Mouse (Mus musculus) liver, adult 2 months (tissue): ENCODE results near the gene Mfsd13b. TPM values are rescaled to one million over a fixed set of nuclear protein-coding genes. Genes with fewer than 3 reads are reported as not detected.
"Not testable (repeated sequence)": the region's sequence is repeated elsewhere in the genome, so short reads cannot be mapped to it uniquely, and the experiment has no call there.

ENCODE experiments used
- DNase-seq: peaks from one replicate; pipeline ENCODE4 v3.0.0-alpha.2; 2011; ENCODE audit warnings: low read depth, low spot score; ENCODE audit errors: extremely low read depth
- H3K27ac ChIP-seq: fragments of 200-500 bp; replicated peaks from 2 replicates; pipeline ENCODE4 v1.5.1; 2012; ENCODE audit warnings: low read depth, mild to moderate bottlenecking, control low read depth, inconsistent platforms, low read length; ENCODE audit not compliant: insufficient read depth
- H3K27me3 ChIP-seq: fragments of 200-500 bp; 2 replicates; pipeline ENCODE4 v1.6.1; 2012; ENCODE audit warnings: mild to moderate bottlenecking, moderate library complexity, low read length, inconsistent platforms; ENCODE audit not compliant: control insufficient read depth, insufficient read depth
- H3K36me3 ChIP-seq: fragments of 200-500 bp; 2 replicates; pipeline ENCODE4 v1.6.1; 2012; ENCODE audit warnings: low read length, inconsistent platforms; ENCODE audit not compliant: control insufficient read depth, insufficient read depth
- H3K4me1 ChIP-seq: fragments of 200-500 bp; 2 replicates; pipeline ENCODE4 v1.6.1; 2011; ENCODE audit warnings: low read length; ENCODE audit not compliant: control insufficient read depth, insufficient read depth
- H3K4me3 ChIP-seq: fragments of 200-500 bp; 2 replicates; pipeline ENCODE4 v1.5.1; 2011; ENCODE audit warnings: low read depth, mild to moderate bottlenecking, control low read depth, low read length, moderate library complexity; ENCODE audit not compliant: insufficient read depth
- H3K79me2 ChIP-seq: fragments of 200-500 bp; 2 replicates; pipeline ENCODE4 v1.6.1; 2012; ENCODE audit warnings: inconsistent platforms, mild to moderate bottlenecking, low read length, moderate library complexity; ENCODE audit not compliant: control insufficient read depth, insufficient read depth
- H3K9ac ChIP-seq: fragments of 200-500 bp; 2 replicates; pipeline ENCODE4 v1.6.1; 2012; ENCODE audit warnings: low read depth, mild to moderate bottlenecking, control low read depth, inconsistent platforms, low read length
- CTCF ChIP-seq: fragments of 200-500 bp; IDR thresholded peaks from 2 replicates; pipeline ENCODE4 v1.5.1; 2011; ENCODE audit warnings: low read depth, low read length, control low read depth
- POLR2A ChIP-seq: fragments of 200-500 bp; IDR thresholded peaks from 2 replicates; pipeline ENCODE4 v1.6.1; 2011; ENCODE audit warnings: low read length, control low read depth; ENCODE audit not compliant: insufficient read depth; ENCODE audit errors: extremely low read depth
- WGBS: fragments of 180-500 bp; shearing (Covaris S2); methylation state at CpG from one replicate; pipeline ENCODE4 v1.1.7; 2018; 5-methylcytosine and 5-hydroxymethylcytosine counted together
- polyA plus RNA-seq: library from polyadenylated mRNA; depleted of rRNA; stranded (reverse); fragments of >200 nt; gene quantifications from 2 replicates; pipeline ENCODE4 v1.2.3, GENCODE M21; 2012
- total RNA-seq: library from RNA; depleted of rRNA; stranded (reverse); fragments of >200 nt; gene quantifications from 2 replicates; pipeline ENCODE4 v1.2.3, GENCODE M21; 2014

Gene Mfsd13b
- total and polyA plus RNA-seq, 2 experiments: not detected

GRCm38 (mm10) chr7:120960601-120961000 lies 21.7 kb upstream of the Mfsd13b start:
- no peaks in the 10 kb centered on the region for H3K27me3 ChIP-seq
- H3K79me2 ChIP-seq: no peaks in the 10 kb centered on the region
- WGBS: 84% methylated on average over 6 of the region's 6 CpGs
- H3K27ac ChIP-seq: no peak overlapping the region
- TF ChIP-seq POLR2A (no peak), CTCF (peak; percentile 16; the same call in 1 of the 2 replicates)
- no peaks in the 10 kb centered on the region for H3K36me3 ChIP-seq
- no peak overlapping the region for H3K9ac ChIP-seq
- H3K4me1 ChIP-seq: no peaks in the 10 kb centered on the region
- no peak for DNase-seq
- H3K4me3 ChIP-seq: no peak overlapping the region

GRCm38 (mm10) chr7:120961893-120962292 lies 20.4 kb upstream of the Mfsd13b start:
- Histone ChIP-seq H3K9ac (no peak overlapping the region), H3K36me3 (no peaks in the 10 kb centered on the region), H3K27me3 (no peaks in the 10 kb centered on the region), H3K27ac (no peak overlapping the region), H3K4me3 (no peak overlapping the region), H3K4me1 (no peaks in the 10 kb centered on the region), H3K79me2 (no peaks in the 10 kb centered on the region)
- 61% methylated on average over 3 of the region's 3 CpGs for WGBS
- TF ChIP-seq POLR2A: no peak
- no peak for TF ChIP-seq CTCF
- peak; percentile 23 for DNase-seq

GRCm38 (mm10) chr7:120963126-120963525 lies 19.2 kb upstream of the Mfsd13b start:
- no peak overlapping the region for H3K27ac ChIP-seq
- no peaks in the 10 kb centered on the region for H3K79me2 ChIP-seq
- no peak overlapping the region for H3K9ac ChIP-seq
- TF ChIP-seq CTCF: no peak
- TF ChIP-seq POLR2A: no peak
- no peak for DNase-seq
- H3K4me1 ChIP-seq: no peaks in the 10 kb centered on the region
- H3K4me3 ChIP-seq: no peak overlapping the region
- no peaks in the 10 kb centered on the region for H3K27me3 ChIP-seq
- 84% methylated on average over 5 of the region's 5 CpGs for WGBS
- no peaks in the 10 kb centered on the region for H3K36me3 ChIP-seq

- DNase-seq: no peak
- Histone ChIP-seq H3K27ac (no peak overlapping the region), H3K27me3 (no peaks in the 10 kb centered on the region), H3K79me2 (no peaks in the 10 kb centered on the region), H3K4me3 (no peak overlapping the region), H3K9ac (no peak overlapping the region), H3K36me3 (no peaks in the 10 kb centered on the region), H3K4me1 (no peaks in the 10 kb centered on the region)
- 56% methylated on average over 7 of the region's 7 CpGs for WGBS
- TF ChIP-seq POLR2A (no peak), CTCF (no peak)
Measured at GRCm38 (mm10) chr7:120969221-120969620, 13.1 kb upstream of the Mfsd13b start.

GRCm38 (mm10) chr7:120970112-120970511 lies 12.2 kb upstream of the Mfsd13b start:
- no peaks in the 10 kb centered on the region; the same call in 1 of the 2 replicates for H3K79me2 ChIP-seq
- no peaks in the 10 kb centered on the region for H3K36me3 ChIP-seq
- WGBS: 82% methylated on average over 5 of the region's 5 CpGs
- TF ChIP-seq POLR2A (no peak), CTCF (no peak)
- H3K27me3 ChIP-seq: no peaks in the 10 kb centered on the region
- no peak overlapping the region for H3K4me3 ChIP-seq
- no peak overlapping the region for H3K27ac ChIP-seq
- H3K9ac ChIP-seq: no peak overlapping the region
- no peak for DNase-seq
- no peaks in the 10 kb centered on the region for H3K4me1 ChIP-seq

- not testable (repeated sequence) for H3K9ac ChIP-seq, H3K27ac ChIP-seq, H3K79me2 ChIP-seq, H3K4me3 ChIP-seq, H3K4me1 ChIP-seq, DNase-seq, H3K36me3 ChIP-seq, H3K27me3 ChIP-seq
- 91% methylated on average over 2 of the region's 2 CpGs for WGBS
Measured at GRCm38 (mm10) chr7:120972471-120972870, 9.8 kb upstream of the Mfsd13b start.
